Mouse (Mus musculus) midbrain, embryonic 14.5 days (tissue): ENCODE measurements at regions not wholly inside any gene's neighbourhood (a gene's known extent, or its start where the extent isn't known, plus 50 kb on each side); places are given as distances from the start of the nearest gene placed in this dataset.

ENCODE experiments used
- ATAC-seq: fragments of 200-750 bp; cut with Nextera tagmentation; 2 replicates; pipeline ENCODE4 v1.8.0; 2017; ENCODE audit warnings: moderate number of reproducible peaks, moderate library complexity; ENCODE audit not compliant: low FRiP score, low TSS enrichment
- DNase-seq: peaks from one replicate; pipeline ENCODE4 v3.0.0-alpha.2; 2015
- H3K27ac ChIP-seq: fragments of 300-500 bp; sonication (generic); replicated peaks from 2 replicates; pipeline ENCODE4 v1.5.1; 2014; ENCODE audit warnings: mild to moderate bottlenecking, low read depth, low read length, moderate library complexity
- H3K27me3 ChIP-seq: fragments of 300-500 bp; sonication (generic); 2 replicates; pipeline ENCODE4 v1.6.1; 2014; ENCODE audit warnings: low read length, control low read depth, mixed read lengths; ENCODE audit not compliant: control insufficient read depth, insufficient read depth
- H3K36me3 ChIP-seq: fragments of 300-500 bp; sonication (generic); 2 replicates; pipeline ENCODE4 v1.6.1; 2014; ENCODE audit warnings: low read length, control low read depth; ENCODE audit not compliant: control insufficient read depth, insufficient read depth
- H3K4me1 ChIP-seq: fragments of 300-500 bp; sonication (generic); 2 replicates; pipeline ENCODE4 v1.6.1; 2014; ENCODE audit warnings: mild to moderate bottlenecking, antibody characterized with exemption, low read length, control low read depth; ENCODE audit not compliant: control insufficient read depth, insufficient read depth
- H3K4me2 ChIP-seq: fragments of 300-500 bp; sonication (generic); 2 replicates; pipeline ENCODE4 v1.6.1; 2014; ENCODE audit warnings: mild to moderate bottlenecking, low read length, moderate library complexity
- H3K4me3 ChIP-seq: fragments of 300-500 bp; sonication (generic); replicated peaks from 2 replicates; pipeline ENCODE4 v1.5.1; 2014; ENCODE audit warnings: low read depth, low read length
- H3K9ac ChIP-seq: fragments of 300-500 bp; sonication (generic); replicated peaks from 2 replicates; pipeline ENCODE4 v1.6.1; 2014; ENCODE audit warnings: mild to moderate bottlenecking, low read length, moderate library complexity
- H3K9me3 ChIP-seq: fragments of 300-500 bp; sonication (generic); 2 replicates; pipeline ENCODE4 v1.6.1; 2016; ENCODE audit warnings: low read length, control low read depth, mixed read lengths; ENCODE audit not compliant: control insufficient read depth
- WGBS: fragments of 180-500 bp; shearing (Covaris S2); extraction: QIAGEN DNeasy Blood & Tissue Kit; methylation state at CpG from one replicate; pipeline ENCODE4 v1.1.7; 2014; 5-methylcytosine and 5-hydroxymethylcytosine counted together

- WGBS: 5% methylated on average over 9 of the region's 9 CpGs
- H3K4me1 ChIP-seq: 0 out of 2 replicates have a peak, but pooled peaks cover 2% of the 10 kb centered on the region
- H3K27ac ChIP-seq: no peak overlapping the region; the same call in 1 of the 2 replicates
- no peaks in the 10 kb centered on the region for H3K9me3 ChIP-seq
- no peak overlapping the region for H3K9ac ChIP-seq
- peak overlapping the region; percentile 16; the same call in 1 of the 2 replicates for H3K4me2 ChIP-seq
- H3K4me3 ChIP-seq: no peak overlapping the region
- DNase-seq (peak; percentile 71), ATAC-seq (no peak; the same call in 1 of the 2 replicates)
- no peaks in the 10 kb centered on the region for H3K36me3 ChIP-seq
- H3K27me3 ChIP-seq: no peaks in the 10 kb centered on the region
Observed at GRCm38 (mm10) chr19:42673133-42673532, 60.5 kb upstream of the Loxl4 start.

- H3K9ac ChIP-seq: no peak overlapping the region
- H3K4me1 ChIP-seq: 0 out of 2 replicates have a peak, but pooled peaks cover 4% of the 10 kb centered on the region
- H3K27ac ChIP-seq: no peak overlapping the region
- no peaks in the 10 kb centered on the region for H3K9me3 ChIP-seq
- H3K4me3 ChIP-seq: no peak overlapping the region
- ATAC-seq (no peak), DNase-seq (no peak)
- WGBS: 77% methylated on average over 6 of the region's 6 CpGs
- H3K27me3 ChIP-seq: no peaks in the 10 kb centered on the region
- H3K36me3 ChIP-seq: no peaks in the 10 kb centered on the region
- no peak overlapping the region for H3K4me2 ChIP-seq
Observed at GRCm38 (mm10) chr19:42669886-42670285, 57.3 kb upstream of the Loxl4 start.

GRCm38 (mm10) chr19:42668385-42669098 lies 55.9 kb upstream of the Loxl4 start:
- H3K27me3 ChIP-seq: no peaks in the 10 kb centered on the region
- H3K4me2 ChIP-seq: no peak overlapping the region
- no peak overlapping the region for H3K27ac ChIP-seq
- H3K4me3 ChIP-seq: no peak overlapping the region
- H3K36me3 ChIP-seq: no peaks in the 10 kb centered on the region
- H3K9me3 ChIP-seq: no peaks in the 10 kb centered on the region
- 78% methylated on average over 14 of the region's 14 CpGs for WGBS
- no peak for DNase-seq
- H3K9ac ChIP-seq: no peak overlapping the region
- 0 out of 2 replicates have a peak, but pooled peaks cover 4% of the 10 kb centered on the region for H3K4me1 ChIP-seq
- no peak for ATAC-seq

- Histone ChIP-seq H3K27me3 (no peaks in the 10 kb centered on the region), H3K9ac (no peak overlapping the region), H3K9me3 (no peaks in the 10 kb centered on the region), H3K27ac (no peak overlapping the region), H3K4me3 (no peak overlapping the region), H3K36me3 (no peaks in the 10 kb centered on the region), H3K4me1 (0 out of 2 replicates have a peak, but pooled peaks cover 4% of the 10 kb centered on the region), H3K4me2 (no peak overlapping the region)
- DNase-seq (no peak), ATAC-seq (no peak)
- WGBS: 90% methylated on average over 5 of the region's 5 CpGs
Observed at GRCm38 (mm10) chr19:42666906-42667305, 54.3 kb upstream of the Loxl4 start.
